Mouse (Mus musculus) erythroid progenitor cell, adult 5-6 weeks (primary cell): Measurements from ENCODE around the gene Cep57l1. TPM values are rescaled to one million over a fixed set of nuclear protein-coding genes. Genes with fewer than 3 reads are reported as not detected.

Experiments used
- ATAC-seq: replicated peaks from 2 replicates; pipeline ENCODE4 v1.8.0; 2016; ENCODE audit warnings: moderate number of reproducible peaks, mild to moderate bottlenecking, moderate TSS enrichment, inconsistent platforms; ENCODE audit not compliant: poor library complexity, low FRiP score, severe bottlenecking
- total RNA-seq, 2 experiments: library from RNA; stranded (forward) in 1 of 2; stranded (reverse) in 1 of 2; fragments of 150-400 nt in 1 of 2; fragments of 186-747, 209-891 nt in 1 of 2; gene quantifications; 2 replicates each; pipeline versions ENCODE4 v1.2.3 to v1.2.4; 2015 to 2017; ENCODE audit warnings: low replicate concordance in 2 of 2

Gene Cep57l1
- total RNA-seq, 2 experiments from 2014 or later = 46.5 to 46.9 TPM

DNA sequence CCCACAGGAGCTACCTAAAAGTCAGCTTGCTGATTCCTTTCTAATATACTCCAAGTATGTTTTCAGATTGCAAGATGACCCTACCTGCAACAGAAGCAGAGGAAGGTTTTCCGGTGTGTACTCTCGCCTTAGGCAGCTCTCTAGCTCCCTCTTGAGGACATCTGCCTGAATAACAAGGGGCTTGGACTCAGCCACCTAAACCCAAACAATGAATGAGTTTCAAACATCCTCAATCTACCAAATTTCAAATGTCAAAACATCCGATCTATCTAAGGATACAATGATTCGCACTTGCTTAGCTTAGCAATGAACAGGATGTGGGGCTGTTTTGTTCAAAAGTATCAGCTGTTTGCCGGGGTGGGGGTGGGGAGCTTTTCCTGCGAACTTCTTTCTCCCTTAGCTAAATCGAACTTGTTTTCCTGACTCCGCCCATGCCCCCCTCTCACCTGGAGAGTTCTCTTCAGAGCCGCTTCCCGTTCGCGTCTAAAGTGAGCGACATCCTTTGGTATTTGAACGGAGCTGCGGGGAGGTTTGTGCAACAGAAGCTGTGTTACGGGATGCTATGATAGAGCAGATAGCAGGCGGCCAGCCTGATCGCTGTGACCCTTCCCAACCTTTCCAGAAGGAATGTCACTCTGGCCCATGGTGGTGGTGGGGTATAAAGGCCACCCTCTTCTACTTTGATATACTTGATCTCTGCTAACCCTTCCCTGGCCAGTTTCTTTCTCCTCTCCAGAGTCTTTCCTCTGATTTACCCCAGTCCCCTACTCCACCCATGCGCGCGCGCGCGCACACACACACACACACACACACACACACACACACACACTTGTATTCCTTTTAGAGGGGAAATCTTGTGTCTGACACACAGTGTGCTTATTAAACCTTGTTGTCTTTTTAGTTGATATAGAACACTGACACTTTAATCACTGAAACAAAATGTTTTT is 119.5 kb downstream of the Cep57l1 start:
- no peak for ATAC-seq

DNA sequence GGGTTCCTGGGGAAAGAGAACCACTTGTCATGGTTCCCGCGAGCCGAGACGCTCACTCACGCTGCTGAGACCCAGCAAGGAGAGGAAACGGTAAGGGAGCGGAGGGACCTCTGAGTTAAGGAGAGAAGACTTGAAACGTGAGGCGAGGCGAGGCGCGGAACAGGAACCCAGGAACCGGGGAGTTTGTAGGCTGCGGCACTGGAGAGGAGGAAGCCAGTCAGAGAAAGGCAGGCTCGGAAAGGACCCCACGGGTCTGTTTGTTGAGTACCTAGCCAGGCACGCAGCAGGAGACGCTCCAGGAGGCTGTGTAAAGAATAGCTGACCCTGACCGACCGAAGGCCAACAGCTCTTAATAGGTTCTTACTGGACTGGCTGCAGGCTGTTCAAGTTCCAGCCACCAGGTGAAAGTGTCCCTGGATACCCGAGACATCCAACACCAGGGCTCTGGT is 125.1 kb downstream of the Cep57l1 start:
- no peak for ATAC-seq

DNA sequence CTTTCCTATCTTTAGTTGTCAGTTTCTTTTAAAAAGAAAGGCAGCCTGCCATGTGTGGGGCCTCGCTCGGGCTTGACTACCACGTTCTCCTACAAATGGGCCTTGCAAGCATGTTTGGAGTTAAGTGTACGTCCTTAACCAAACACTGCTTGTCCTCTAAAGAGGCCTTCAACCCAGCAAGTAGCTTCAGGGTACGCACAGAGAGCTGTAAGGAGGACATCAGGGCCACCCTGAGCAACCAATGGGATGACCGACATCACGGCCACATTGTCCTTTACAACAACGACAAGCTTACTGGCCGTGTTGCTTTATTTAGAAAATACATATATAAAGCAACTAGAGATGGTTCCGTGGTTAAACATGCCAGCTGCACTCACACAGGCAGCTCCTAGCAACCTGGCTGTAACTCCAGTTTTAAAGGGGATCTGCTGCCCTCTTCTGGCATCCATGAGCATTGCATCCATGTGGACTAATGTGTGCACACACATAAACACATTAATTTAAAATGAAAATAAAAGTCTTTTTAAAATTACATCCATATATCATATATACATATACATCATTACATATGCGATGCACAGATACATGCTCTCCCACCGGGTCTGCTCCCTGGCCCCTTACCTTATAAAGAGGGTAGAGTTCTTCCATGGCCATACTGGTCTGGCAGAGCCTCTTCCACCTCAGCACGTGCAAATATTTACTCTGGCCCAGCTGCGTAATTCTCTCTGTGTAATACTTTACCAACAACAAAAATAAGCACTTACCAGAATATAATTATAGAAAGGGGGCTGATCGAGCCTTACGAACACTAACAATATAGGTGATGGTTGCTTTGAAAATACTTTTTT is 126.9 kb downstream of the Cep57l1 start:
- peak; percentile 69 for ATAC-seq

DNA sequence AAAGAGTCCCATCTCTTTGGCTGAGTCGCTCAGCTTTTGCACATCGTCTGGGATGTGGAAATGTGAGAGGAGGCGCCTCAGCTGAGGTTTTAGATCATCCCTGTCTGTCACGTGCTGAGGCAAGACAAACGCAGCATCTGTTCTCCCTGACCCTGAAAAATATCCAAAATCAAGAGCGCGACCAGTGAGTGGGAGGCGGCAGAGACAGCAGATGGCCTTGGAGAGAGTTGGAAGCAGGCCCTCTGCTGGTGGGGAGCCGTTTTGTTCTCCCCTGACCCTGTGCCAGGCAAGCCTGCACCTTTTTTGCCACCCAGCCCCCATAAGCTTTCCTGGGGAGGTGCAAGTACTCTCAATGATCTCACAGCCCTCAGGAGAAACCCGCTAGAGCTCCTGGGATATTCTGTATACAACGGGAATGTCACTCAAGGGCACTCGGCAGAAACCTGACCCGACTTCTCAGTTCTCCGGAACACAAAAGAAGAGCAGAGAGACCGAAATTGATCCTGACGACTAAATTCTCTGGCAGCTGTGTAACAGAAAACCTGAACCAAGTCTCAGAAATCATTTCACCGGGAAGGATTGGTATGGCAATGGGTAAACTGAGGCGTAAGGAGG is 130.8 kb downstream of the Cep57l1 start:
- no peak for ATAC-seq

DNA sequence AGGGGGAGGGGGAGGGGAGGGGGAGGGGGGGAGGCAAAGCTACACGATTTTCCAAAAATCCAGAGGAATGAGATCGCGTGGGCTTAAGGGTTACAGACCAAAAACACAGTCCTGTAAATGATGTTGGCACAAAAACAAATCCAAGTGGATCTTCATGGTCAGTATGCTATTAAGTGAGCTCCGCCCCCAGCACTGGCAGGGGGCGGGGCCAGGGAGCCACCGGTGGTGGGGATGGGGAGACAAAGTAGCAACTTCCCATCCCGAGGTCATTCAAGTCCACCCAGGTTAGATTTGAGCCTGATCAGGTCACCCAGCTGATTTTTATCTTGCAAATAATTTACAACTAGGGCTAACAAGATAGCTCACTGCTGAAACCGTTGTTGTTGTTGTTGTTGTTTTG is 132.3 kb downstream of the Cep57l1 start:
- no peak for ATAC-seq

DNA sequence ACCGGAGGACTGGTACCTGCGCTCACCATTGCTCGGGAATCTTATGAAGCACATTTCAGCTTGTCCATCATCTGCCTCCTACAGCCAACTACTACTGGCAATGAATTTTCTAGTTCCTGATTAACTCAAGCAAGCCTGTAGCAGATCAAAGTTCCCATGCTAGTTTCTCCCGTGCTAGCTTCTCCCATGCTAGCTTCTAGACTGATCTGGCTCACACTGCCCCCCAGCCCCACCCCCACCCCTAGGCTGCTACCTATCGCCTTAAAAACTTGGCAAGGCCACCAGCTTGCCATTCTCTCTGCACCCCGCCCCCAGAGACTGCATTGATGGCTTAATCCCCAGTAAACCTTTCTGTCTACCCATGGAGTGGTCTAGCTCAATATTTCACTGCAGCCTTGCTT is 133.0 kb downstream of the Cep57l1 start:
- no peak for ATAC-seq

DNA sequence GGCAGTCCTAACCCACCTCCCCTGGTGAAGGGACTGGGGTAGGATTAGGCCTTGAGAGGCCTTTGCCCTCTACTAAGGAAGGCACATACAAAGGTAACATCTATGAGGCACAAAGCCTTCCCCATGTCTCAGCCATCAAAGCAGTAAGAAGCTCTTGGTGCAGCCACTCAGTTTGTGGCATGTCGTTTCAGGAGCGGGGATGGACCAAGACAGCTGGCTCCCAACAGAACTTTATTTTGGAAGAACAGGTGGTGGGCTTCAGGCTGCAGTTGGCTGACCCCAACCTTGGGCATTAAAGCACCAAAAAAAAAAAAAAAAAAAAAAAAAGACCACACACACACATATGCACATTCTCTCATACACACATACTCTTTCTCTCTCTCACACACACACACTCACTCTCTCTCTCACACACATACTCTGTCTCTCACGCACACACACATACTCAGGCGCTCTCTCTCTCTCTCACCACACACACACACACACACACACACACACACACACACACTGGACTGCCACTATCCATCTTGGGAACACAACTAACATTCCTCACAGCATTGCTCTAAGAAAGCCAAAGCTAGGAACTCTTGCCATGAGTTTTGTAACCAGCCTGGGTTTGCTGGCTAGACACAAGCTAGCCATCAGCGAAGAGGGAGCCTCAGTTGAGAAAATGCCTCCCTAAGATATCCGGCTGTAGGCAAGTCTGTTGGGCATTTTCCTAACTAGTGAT is 133.7 kb downstream of the Cep57l1 start:
- ATAC-seq = no peak

DNA sequence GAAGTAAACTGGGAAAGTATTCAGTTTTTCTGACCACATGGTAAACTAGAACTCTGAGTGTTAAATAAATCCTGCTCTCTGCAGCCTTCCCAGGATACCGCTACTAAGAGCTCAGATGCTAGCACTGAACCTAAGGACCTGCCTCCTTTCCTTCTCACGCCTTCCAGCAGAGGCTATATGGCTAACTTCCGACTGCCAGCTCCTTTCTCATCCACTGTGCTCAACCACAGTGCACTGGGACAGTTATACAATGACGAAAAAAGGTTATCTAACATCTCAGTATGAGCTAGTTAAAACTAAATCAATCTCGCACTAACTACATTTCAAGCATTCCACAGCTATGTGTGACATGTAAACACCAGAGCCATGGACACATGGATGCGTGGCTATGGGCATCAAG is 134.4 kb downstream of the Cep57l1 start:
- ATAC-seq = no peak

DNA sequence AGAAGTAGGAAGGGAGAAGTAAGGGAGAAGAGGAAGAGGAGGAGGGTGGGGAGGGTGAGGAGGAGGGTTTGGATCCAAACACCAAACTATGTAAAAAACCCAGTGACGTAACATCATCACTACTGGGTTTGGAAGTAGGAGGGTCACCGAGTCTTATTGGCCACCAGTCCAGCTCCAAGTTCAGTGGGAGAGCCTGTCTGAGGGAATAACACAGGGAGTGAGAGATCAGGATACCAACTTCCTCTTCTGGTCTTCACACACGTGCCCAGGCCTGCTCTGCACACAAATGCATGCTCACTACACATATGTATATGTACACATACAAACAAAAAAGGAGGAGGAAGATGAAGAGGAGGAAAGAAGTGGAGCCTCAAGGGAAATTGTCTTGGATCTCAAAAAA is 135.3 kb downstream of the Cep57l1 start:
- ATAC-seq = no peak

DNA sequence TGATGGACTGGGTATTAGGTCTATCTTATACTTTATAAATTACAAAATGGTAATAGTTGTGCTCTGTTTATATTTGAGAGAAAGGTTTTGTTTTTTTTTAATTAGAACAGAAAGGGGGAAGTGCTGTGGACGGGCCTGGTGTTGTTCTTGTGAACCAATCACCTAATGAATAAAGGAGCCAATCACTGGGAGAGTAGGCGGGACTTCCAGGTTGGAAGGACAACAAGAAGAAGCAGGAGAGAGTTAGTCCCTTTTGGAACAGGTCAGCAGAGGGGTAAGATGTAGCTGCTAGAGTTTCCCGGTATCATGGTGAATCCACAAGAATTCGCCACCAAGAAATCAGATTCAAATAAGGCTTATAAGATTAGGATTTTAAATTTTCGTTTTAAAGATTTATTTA is 139.5 kb downstream of the Cep57l1 start:
- no peak for ATAC-seq

Other genes with a start within 250 kb of the Cep57l1 start
- not detected in 2 replicates for gene Ccdc162, start 93.2 kb downstream of the Cep57l1 start, total RNA-seq (2015; ENCODE audit: low replicate concordance)
- not detected in 2 replicates for gene Ccdc162, start 93.2 kb downstream of the Cep57l1 start, total RNA-seq (2017; ENCODE audit: low replicate concordance)
- gene Sesn1, start 64 bp upstream of the Cep57l1 start, total RNA-seq (2015; ENCODE audit: low replicate concordance) = 64.5 and 88.9 TPM in 2 replicates
- 56.7 and 62.6 TPM in 2 replicates for gene Sesn1, start 64 bp upstream of the Cep57l1 start, total RNA-seq (2017; ENCODE audit: low replicate concordance)
- not detected in 2 replicates for gene Armc2, start 208.6 kb upstream of the Cep57l1 start, total RNA-seq (2015; ENCODE audit: low replicate concordance)
- not detected in 2 replicates for gene Armc2, start 208.6 kb upstream of the Cep57l1 start, total RNA-seq (2017; ENCODE audit: low replicate concordance)